Mouse (Mus musculus) E14TG2a.4 (cell line): ENCODE measurements around the gene Glyatl3.

ENCODE experiments used
- CTCF ChIP-seq: conservative IDR thresholded peaks from 2 replicates; pipeline ENCODE4 v1.5.1; 2014; ENCODE audit warnings: low read length
- POU5F1 ChIP-seq: IDR thresholded peaks from 2 replicates; pipeline ENCODE4 v1.6.1; 2014; ENCODE audit warnings: low read length, borderline replicate concordance

DNA sequence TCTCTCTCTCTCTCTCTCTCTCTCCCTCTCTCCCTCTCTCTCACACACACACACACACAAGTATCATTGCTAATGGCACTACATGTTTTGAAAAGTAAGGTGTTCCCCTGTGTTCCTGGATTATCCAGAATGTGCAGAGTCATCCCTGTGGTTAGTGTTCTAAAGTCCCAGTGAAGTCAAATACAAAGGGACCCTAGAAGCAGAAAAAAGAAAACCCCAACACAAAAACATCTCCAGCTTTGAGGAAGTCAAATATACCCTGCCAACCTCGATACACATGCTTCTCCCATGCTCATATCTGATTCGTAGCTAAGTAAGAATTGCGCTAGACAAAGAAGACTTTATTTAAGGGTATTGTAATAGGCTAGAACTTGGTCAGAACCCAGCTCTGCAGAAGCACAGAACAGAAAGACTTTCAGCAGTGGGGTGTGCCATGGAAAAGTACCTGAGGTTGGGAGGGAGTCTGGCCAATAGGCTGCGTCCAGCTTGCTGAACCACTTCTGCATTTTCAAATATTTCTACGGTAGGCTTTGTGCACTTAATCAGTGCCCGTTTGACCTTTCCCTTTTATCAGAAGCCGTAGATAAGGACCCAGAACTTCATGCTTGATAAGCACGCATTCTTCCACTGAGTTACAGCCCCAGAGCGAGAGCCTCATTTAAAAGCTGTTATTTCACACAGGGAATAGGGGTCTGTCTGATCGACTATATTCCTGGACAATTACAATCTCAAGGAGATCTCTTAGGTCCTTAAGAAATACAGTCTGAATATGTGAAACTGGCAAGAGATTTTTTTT, 45.0 kb downstream of the Glyatl3 start:
- TF ChIP-seq CTCF (no peak), POU5F1 (no peak)
